Mouse (Mus musculus) embryonic facial prominence, embryonic 12.5 days (tissue): ENCODE data around the gene Zfp451. TPM values are rescaled to one million over a fixed set of nuclear protein-coding genes. Genes with fewer than 3 reads are reported as not detected.

Experiments used
- ATAC-seq: fragments of 200-750 bp; cut with Nextera tagmentation; 2 replicates; pipeline ENCODE4 v1.8.0; 2017; ENCODE audit not compliant: insufficient number of reproducible peaks, insufficient read depth, low FRiP score, low TSS enrichment
- H3K27ac ChIP-seq: fragments of 300-500 bp; sonication (generic); 2 replicates; pipeline ENCODE4 v1.5.1; 2016; ENCODE audit warnings: mild to moderate bottlenecking
- H3K27me3 ChIP-seq: fragments of 300-500 bp; sonication (generic); 2 replicates; pipeline ENCODE4 v1.6.1; 2016; ENCODE audit warnings: mild to moderate bottlenecking, moderate library complexity
- H3K36me3 ChIP-seq: fragments of 300-500 bp; sonication (generic); 2 replicates; pipeline ENCODE4 v1.6.1; 2016; ENCODE audit warnings: mild to moderate bottlenecking
- H3K4me1 ChIP-seq: fragments of 300-500 bp; sonication (generic); 2 replicates; pipeline ENCODE4 v1.6.1; 2016
- H3K4me2 ChIP-seq: fragments of 300-500 bp; sonication (generic); replicated peaks from 2 replicates; pipeline ENCODE4 v1.6.1; 2016; ENCODE audit warnings: mild to moderate bottlenecking, moderate library complexity
- H3K4me3 ChIP-seq: fragments of 300-500 bp; sonication (generic); 2 replicates; pipeline ENCODE4 v1.5.1; 2016; ENCODE audit warnings: mild to moderate bottlenecking
- H3K9ac ChIP-seq: fragments of 300-500 bp; sonication (generic); 2 replicates; pipeline ENCODE4 v1.6.1; 2016; ENCODE audit warnings: mild to moderate bottlenecking, moderate library complexity
- H3K9me3 ChIP-seq: fragments of 300-500 bp; sonication (generic); 2 replicates; pipeline ENCODE4 v1.6.1; 2016; ENCODE audit warnings: mild to moderate bottlenecking, moderate library complexity
- WGBS: fragments of 180-500 bp; shearing (Covaris S2); methylation state at CpG from one replicate; pipeline ENCODE4 v1.1.7; 2016; 5-methylcytosine and 5-hydroxymethylcytosine counted together
- polyA plus RNA-seq: library from polyadenylated mRNA; unstranded; fragments of >200 nt; fragmentation: Nextera tagmentation; extraction: Ambion mirVana; gene quantifications from 2 replicates; pipeline ENCODE4 v1.2.1, GENCODE M21; 2016

The Zfp451 gene
- polyA plus RNA-seq, 1 experiment from 2014 or later, result 36.0 TPM

DNA sequence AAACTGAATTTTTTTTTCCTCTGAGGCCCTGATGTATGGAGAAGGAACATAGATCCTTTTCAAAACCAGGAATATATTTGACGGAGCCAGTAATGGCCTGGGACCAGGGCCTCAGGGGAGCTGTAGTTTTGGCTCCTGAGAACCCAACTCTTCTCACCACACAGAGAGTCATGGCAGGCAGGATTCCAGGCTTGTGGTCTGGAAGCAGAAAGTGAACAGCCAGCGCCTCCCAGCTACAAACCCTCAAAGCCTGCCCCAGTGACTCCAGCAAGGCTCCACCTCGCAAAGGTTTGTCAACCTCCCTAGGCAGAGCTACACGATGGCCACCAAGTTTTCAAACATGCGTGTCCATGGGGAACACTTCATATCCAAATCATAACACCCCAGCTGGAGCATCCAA, 102.4 kb downstream of the Zfp451 start:
- no peak overlapping the region for H3K4me3 ChIP-seq
- ATAC-seq, result no peak
- H3K27me3 ChIP-seq, result no peaks in the 10 kb centered on the region
- WGBS, result 85% methylated on average over 5 of the region's 5 CpGs
- H3K27ac ChIP-seq, result no peak overlapping the region
- no peaks in the 10 kb centered on the region for H3K9me3 ChIP-seq
- H3K9ac ChIP-seq, result no peak overlapping the region
- no peaks in the 10 kb centered on the region for H3K4me1 ChIP-seq
- no peaks in the 10 kb centered on the region for H3K36me3 ChIP-seq
- H3K4me2 ChIP-seq, result no peak overlapping the region

Other genes starting within 250 kb of the Zfp451 start
- 39.2 and 42.6 TPM in 2 replicates for gene Prim2, start 144.8 kb downstream of the Zfp451 start, polyA plus RNA-seq
- 36.9 and 39.1 TPM in 2 replicates for gene Rab23, start 94.7 kb downstream of the Zfp451 start, polyA plus RNA-seq
- gene Bag2, start 56.8 kb downstream of the Zfp451 start, polyA plus RNA-seq, result 40.9 and 45.6 TPM in 2 replicates
- 1.8 and 2.3 TPM in 2 replicates for gene Bend6, start 93.2 kb upstream of the Zfp451 start, polyA plus RNA-seq
- gene Dst, start 93.6 kb upstream of the Zfp451 start, polyA plus RNA-seq, result 25.8 and 27.3 TPM in 2 replicates